Mouse (Mus musculus) limb, embryonic 14.5 days (tissue): ENCODE results near the gene Rapgef4. TPM values are rescaled to one million over a fixed set of nuclear protein-coding genes. Genes with fewer than 3 reads are reported as not detected.

ENCODE experiments used
- ATAC-seq: fragments of 200-750 bp; cut with Nextera tagmentation; 2 replicates; pipeline ENCODE4 v1.8.0; 2017; ENCODE audit warnings: low read depth, moderate number of reproducible peaks, moderate TSS enrichment; ENCODE audit not compliant: low FRiP score
- DNase-seq: peaks from one replicate; pipeline ENCODE4 v3.0.0-alpha.2; 2015; ENCODE audit warnings: low spot score
- H3K27ac ChIP-seq: fragments of 300-500 bp; sonication (generic); replicated peaks from 2 replicates; pipeline ENCODE4 v1.5.1; 2014; ENCODE audit warnings: low read depth, mild to moderate bottlenecking, low read length, moderate library complexity, mixed read lengths
- H3K27me3 ChIP-seq: fragments of 300-500 bp; sonication (generic); 2 replicates; pipeline ENCODE4 v1.6.1; 2014; ENCODE audit warnings: low read length, mixed read lengths; ENCODE audit not compliant: control insufficient read depth, insufficient read depth
- H3K36me3 ChIP-seq: fragments of 300-500 bp; sonication (generic); 2 replicates; pipeline ENCODE4 v1.6.1; 2014; ENCODE audit warnings: mild to moderate bottlenecking, low read length, moderate library complexity, mixed read lengths; ENCODE audit not compliant: control insufficient read depth, insufficient read depth
- H3K4me1 ChIP-seq: fragments of 300-500 bp; sonication (generic); 2 replicates; pipeline ENCODE4 v1.6.1; 2014; ENCODE audit warnings: antibody characterized with exemption, low read length, mixed read lengths; ENCODE audit not compliant: control insufficient read depth, insufficient read depth
- H3K4me2 ChIP-seq: fragments of 300-500 bp; sonication (generic); replicated peaks from 2 replicates; pipeline ENCODE4 v1.6.1; 2014; ENCODE audit warnings: low read depth, mild to moderate bottlenecking, low read length, moderate library complexity; ENCODE audit not compliant: severe bottlenecking
- H3K4me3 ChIP-seq: fragments of 300-500 bp; sonication (generic); replicated peaks from 2 replicates; pipeline ENCODE4 v1.5.1; 2014; ENCODE audit warnings: low read length
- H3K9ac ChIP-seq: fragments of 300-500 bp; sonication (generic); 2 replicates; pipeline ENCODE4 v1.6.1; 2014; ENCODE audit warnings: mild to moderate bottlenecking, low read depth, low read length, moderate library complexity; ENCODE audit not compliant: severe bottlenecking
- H3K9me3 ChIP-seq: fragments of 300-500 bp; sonication (generic); 2 replicates; pipeline ENCODE4 v1.6.1; 2016; ENCODE audit warnings: low read length; ENCODE audit not compliant: control insufficient read depth
- POLR2A ChIP-seq: fragments of 200-500 bp; IDR thresholded peaks from 2 replicates; pipeline ENCODE4 v1.8.0; 2012; ENCODE audit warnings: inconsistent platforms, mild to moderate bottlenecking, moderate library complexity, borderline replicate concordance; ENCODE audit not compliant: insufficient read depth, insufficient read length; ENCODE audit errors: extremely low read depth
- WGBS: fragments of 180-500 bp; shearing (Covaris S2); extraction: QIAGEN DNeasy Blood & Tissue Kit; methylation state at CpG from one replicate; pipeline ENCODE4 v1.1.7; 2014; 5-methylcytosine and 5-hydroxymethylcytosine counted together
- polyA plus RNA-seq, 2 experiments: library from polyadenylated mRNA; depleted of rRNA in 1 of 2; stranded (reverse) in 1 of 2; unstranded in 1 of 2; fragments of >200 nt; fragmentation: Nextera tagmentation in 1 of 2; extraction: Ambion mirVana in 1 of 2; gene quantifications; 2 replicates each; pipeline versions ENCODE4 v1.2.1 to v1.2.3; 2012 to 2014

Gene Rapgef4
- polyA plus RNA-seq, 2 experiments, result 2.2 to 2.3 TPM

- H3K36me3 ChIP-seq, result no peaks in the 10 kb centered on the region
- TF ChIP-seq POLR2A, result no peak
- no peak overlapping the region for H3K9ac ChIP-seq
- no peak overlapping the region for H3K27ac ChIP-seq
- 78% methylated on average over 4 of the region's 4 CpGs for WGBS
- no peaks in the 10 kb centered on the region for H3K4me1 ChIP-seq
- no peak overlapping the region for H3K4me2 ChIP-seq
- no peak overlapping the region for H3K4me3 ChIP-seq
- ATAC-seq (no peak), DNase-seq (no peak)
- H3K27me3 ChIP-seq, result no peaks in the 10 kb centered on the region
- H3K9me3 ChIP-seq, result no peaks in the 10 kb centered on the region
These were observed 241.2 kb downstream of the Rapgef4 start for GRCm38 (mm10) chr2:72222276-72222675.

- Histone ChIP-seq H3K4me3 (no peak overlapping the region), H3K4me1 (no peaks in the 10 kb centered on the region), H3K36me3 (no peaks in the 10 kb centered on the region), H3K9ac (no peak overlapping the region), H3K27me3 (no peaks in the 10 kb centered on the region), H3K9me3 (no peaks in the 10 kb centered on the region), H3K27ac (no peak overlapping the region), H3K4me2 (no peak overlapping the region)
- DNase-seq, result no peak
- no peak for ATAC-seq
- 85% methylated on average over 16 of the region's 16 CpGs for WGBS
- TF ChIP-seq POLR2A, result no peak
These were observed 241.9 kb downstream of the Rapgef4 start for GRCm38 (mm10) chr2:72222736-72223455.

DNA sequence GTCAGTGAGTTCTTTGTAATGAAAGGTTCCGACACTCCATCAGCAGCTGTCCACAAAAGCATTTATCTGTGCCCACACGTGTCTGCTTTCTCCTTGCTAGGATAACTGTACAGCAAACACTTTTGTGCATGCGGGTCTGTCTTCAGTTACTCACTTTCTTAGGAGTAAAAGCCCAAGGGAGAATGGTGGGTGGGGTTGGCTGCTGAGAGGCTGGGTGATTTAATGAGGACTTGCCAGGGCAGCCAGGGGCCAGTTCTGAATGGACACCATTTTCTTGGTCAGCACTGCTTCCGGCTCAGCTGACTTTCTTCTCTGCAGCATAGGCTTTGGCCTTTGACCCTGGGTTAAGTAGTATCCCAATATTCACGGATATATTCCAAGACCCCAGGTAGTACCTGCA is 242.4 kb downstream of the Rapgef4 start:
- H3K4me1 ChIP-seq, result no peaks in the 10 kb centered on the region
- H3K36me3 ChIP-seq, result no peaks in the 10 kb centered on the region
- no peaks in the 10 kb centered on the region for H3K9me3 ChIP-seq
- DNase-seq (no peak), ATAC-seq (no peak)
- no peak overlapping the region for H3K4me2 ChIP-seq
- no peak overlapping the region for H3K4me3 ChIP-seq
- no peak overlapping the region for H3K27ac ChIP-seq
- WGBS, result 53% methylated on average over 5 of the region's 5 CpGs
- H3K9ac ChIP-seq, result no peak overlapping the region
- H3K27me3 ChIP-seq, result no peaks in the 10 kb centered on the region
- no peak for TF ChIP-seq POLR2A

- H3K9ac ChIP-seq, result no peak overlapping the region
- DNase-seq (no peak), ATAC-seq (no peak)
These were observed 245.0 kb downstream of the Rapgef4 start for GRCm38 (mm10) chr2:72226006-72226405.

DNA sequence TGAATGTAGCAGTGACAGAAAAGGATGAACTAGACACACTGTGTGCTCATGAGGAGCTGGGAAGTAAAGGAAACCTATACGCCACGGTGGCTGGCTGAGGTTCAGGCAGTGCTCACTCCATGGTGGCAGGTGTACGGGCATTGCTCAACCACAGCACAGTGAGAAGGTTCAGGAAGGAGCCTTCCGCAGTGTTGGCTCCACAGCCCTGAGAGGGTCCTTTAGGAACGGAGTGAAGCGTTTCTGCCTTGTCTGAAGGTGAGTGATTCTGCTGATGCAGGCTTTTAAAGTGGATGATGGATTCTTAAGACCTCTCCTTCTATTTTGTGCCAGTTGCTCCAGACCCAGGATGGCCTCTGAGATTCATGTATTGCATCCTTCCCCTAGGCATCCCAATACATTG is 246.4 kb downstream of the Rapgef4 start:
- Histone ChIP-seq H3K4me2 (no peak overlapping the region), H3K9me3 (no peaks in the 10 kb centered on the region), H3K4me3 (no peak overlapping the region), H3K27me3 (no peaks in the 10 kb centered on the region), H3K9ac (no peak overlapping the region), H3K27ac (no peak overlapping the region), H3K4me1 (no peaks in the 10 kb centered on the region), H3K36me3 (no peaks in the 10 kb centered on the region)
- DNase-seq (no peak), ATAC-seq (no peak)
- no peak for TF ChIP-seq POLR2A
- WGBS, result 79% methylated on average over 6 of the region's 6 CpGs

More at GRCm38 (mm10) chr2:72226006-72226405, 245.0 kb downstream of the Rapgef4 start:
- Histone ChIP-seq H3K9me3 (no peaks in the 10 kb centered on the region), H3K27ac (no peak overlapping the region), H3K4me2 (no peak overlapping the region), H3K36me3 (no peaks in the 10 kb centered on the region), H3K4me3 (no peak overlapping the region), H3K27me3 (no peaks in the 10 kb centered on the region), H3K4me1 (no peaks in the 10 kb centered on the region)
- 87% methylated on average over 6 of the region's 6 CpGs for WGBS
- no peak for TF ChIP-seq POLR2A

GRCm38 (mm10) chr2:72228881-72229280 is 247.8 kb downstream of the Rapgef4 start:
- Histone ChIP-seq H3K4me1 (no peaks in the 10 kb centered on the region), H3K4me3 (0 out of 2 replicates have a peak overlapping the region, but pooled peaks have one; percentile 1), H3K36me3 (no peaks in the 10 kb centered on the region), H3K9me3 (no peaks in the 10 kb centered on the region), H3K9ac (no peak overlapping the region), H3K4me2 (peak overlapping the region; percentile 27), H3K27me3 (no peaks in the 10 kb centered on the region), H3K27ac (no peak overlapping the region)
- TF ChIP-seq POLR2A, result no peak
- 21% methylated on average over 14 of the region's 14 CpGs for WGBS
- DNase-seq (no peak), ATAC-seq (no peak)
